Mouse (Mus musculus) limb, embryonic 12.5 days (tissue): ENCODE results near the gene Galk2. TPM values are rescaled to one million over a fixed set of nuclear protein-coding genes. Genes with fewer than 3 reads are reported as not detected.

Experiments
- ATAC-seq: fragments of 200-750 bp; cut with Nextera tagmentation; 2 replicates; pipeline ENCODE4 v1.8.0; 2017; ENCODE audit warnings: low read depth, moderate TSS enrichment; ENCODE audit not compliant: insufficient number of reproducible peaks, insufficient read depth, low FRiP score, low TSS enrichment
- H3K27ac ChIP-seq: fragments of 300-500 bp; sonication (generic); 2 replicates; pipeline ENCODE4 v1.5.1; 2016; ENCODE audit warnings: mild to moderate bottlenecking, moderate library complexity
- H3K27me3 ChIP-seq: fragments of 300-500 bp; sonication (generic); 2 replicates; pipeline ENCODE4 v1.6.1; 2016; ENCODE audit warnings: mild to moderate bottlenecking, moderate library complexity
- H3K36me3 ChIP-seq: fragments of 300-500 bp; sonication (generic); 2 replicates; pipeline ENCODE4 v1.6.1; 2016; ENCODE audit warnings: mild to moderate bottlenecking, moderate library complexity
- H3K4me1 ChIP-seq: fragments of 300-500 bp; sonication (generic); replicated peaks from 2 replicates; pipeline ENCODE4 v1.6.1; 2016
- H3K4me2 ChIP-seq: fragments of 300-500 bp; sonication (generic); 2 replicates; pipeline ENCODE4 v1.6.1; 2016; ENCODE audit warnings: mild to moderate bottlenecking, moderate library complexity
- H3K4me3 ChIP-seq: fragments of 300-500 bp; sonication (generic); replicated peaks from 2 replicates; pipeline ENCODE4 v1.5.1; 2016; ENCODE audit warnings: mild to moderate bottlenecking
- H3K9ac ChIP-seq: fragments of 300-500 bp; sonication (generic); replicated peaks from 2 replicates; pipeline ENCODE4 v1.6.1; 2016; ENCODE audit warnings: mild to moderate bottlenecking, moderate library complexity
- H3K9me3 ChIP-seq: fragments of 300-500 bp; sonication (generic); 2 replicates; pipeline ENCODE4 v1.6.1; 2016; ENCODE audit warnings: mild to moderate bottlenecking, moderate library complexity
- WGBS: fragments of 180-500 bp; shearing (Covaris S2); methylation state at CpG from one replicate; pipeline ENCODE4 v1.1.7; 2016; 5-methylcytosine and 5-hydroxymethylcytosine counted together
- polyA plus RNA-seq: library from polyadenylated mRNA; unstranded; fragments of >200 nt; fragmentation: Nextera tagmentation; extraction: Ambion mirVana; gene quantifications from 2 replicates; pipeline ENCODE4 v1.2.1, GENCODE M21; 2016

Galk2 gene
- polyA plus RNA-seq, 1 experiment from 2014 or later, result 41.7 TPM

- H3K36me3 ChIP-seq, result no peaks in the 10 kb centered on the region
- H3K9ac ChIP-seq, result no peak overlapping the region
- WGBS, result 43% methylated on average over 3 of the region's 3 CpGs
- peaks cover 5% of the 10 kb centered on the region for H3K4me1 ChIP-seq
- no peaks in the 10 kb centered on the region for H3K27me3 ChIP-seq
- peak overlapping the region; percentile 64 for H3K4me2 ChIP-seq
- no peaks in the 10 kb centered on the region for H3K9me3 ChIP-seq
- H3K27ac ChIP-seq, result no peak overlapping the region
- peak overlapping the region; percentile 100 for H3K4me3 ChIP-seq
- ATAC-seq, result no peak
Observed at GRCm38 (mm10) chr2:125857707-125858106, 1.2 kb upstream of the Galk2 start.

GRCm38 (mm10) chr2:125863799-125864198 lies 4.9 kb downstream of the Galk2 start:
- Histone ChIP-seq H3K36me3 (no peaks in the 10 kb centered on the region), H3K9ac (no peak overlapping the region), H3K27ac (no peak overlapping the region), H3K4me3 (no peak overlapping the region), H3K27me3 (no peaks in the 10 kb centered on the region), H3K9me3 (no peaks in the 10 kb centered on the region), H3K4me2 (no peak overlapping the region), H3K4me1 (peaks cover 12% of the 10 kb centered on the region)
- no peak for ATAC-seq
- 85% methylated on average over 3 of the region's 3 CpGs for WGBS

GRCm38 (mm10) chr2:125864551-125864950 lies 5.6 kb downstream of the Galk2 start:
- no peak for ATAC-seq
- no peaks in the 10 kb centered on the region for H3K9me3 ChIP-seq
- H3K9ac ChIP-seq, result no peak overlapping the region
- H3K27ac ChIP-seq, result no peak overlapping the region
- no peaks in the 10 kb centered on the region for H3K36me3 ChIP-seq
- H3K4me2 ChIP-seq, result no peak overlapping the region
- peaks cover 12% of the 10 kb centered on the region for H3K4me1 ChIP-seq
- H3K27me3 ChIP-seq, result no peaks in the 10 kb centered on the region
- no peak overlapping the region for H3K4me3 ChIP-seq
- WGBS, result 83% methylated on average over 1 of the region's 1 CpGs

- H3K27ac ChIP-seq, result 0 out of 2 replicates have a peak overlapping the region, but pooled peaks have one; percentile 53
- no peak for ATAC-seq
- peak overlapping the region; percentile 80 for H3K4me2 ChIP-seq
Observed at GRCm38 (mm10) chr2:125865585-125865984, 6.7 kb downstream of the Galk2 start.

GRCm38 (mm10) chr2:125866058-125866740 lies 7.3 kb downstream of the Galk2 start:
- Histone ChIP-seq H3K4me2 (peak overlapping the region; percentile 80), H3K4me1 (peaks cover 12% of the 10 kb centered on the region), H3K36me3 (no peaks in the 10 kb centered on the region), H3K4me3 (peak overlapping the region; percentile 60), H3K9ac (peak overlapping the region; percentile 75), H3K27ac (0 out of 2 replicates have a peak overlapping the region, but pooled peaks have one; percentile 53), H3K9me3 (no peaks in the 10 kb centered on the region), H3K27me3 (no peaks in the 10 kb centered on the region)
- peak; percentile 79 for ATAC-seq
- 8% methylated on average over 23 of the region's 23 CpGs for WGBS

More at GRCm38 (mm10) chr2:125865585-125865984, 6.7 kb downstream of the Galk2 start:
- H3K36me3 ChIP-seq, result no peaks in the 10 kb centered on the region
- H3K9ac ChIP-seq, result no peak overlapping the region
- no peaks in the 10 kb centered on the region for H3K9me3 ChIP-seq
- H3K27me3 ChIP-seq, result no peaks in the 10 kb centered on the region
- peak overlapping the region; percentile 60; the same call in 1 of the 2 replicates for H3K4me3 ChIP-seq
- H3K4me1 ChIP-seq, result peaks cover 12% of the 10 kb centered on the region

GRCm38 (mm10) chr2:125868301-125868700 lies 9.4 kb downstream of the Galk2 start:
- Histone ChIP-seq H3K4me1 (peaks cover 12% of the 10 kb centered on the region), H3K27me3 (no peaks in the 10 kb centered on the region), H3K9ac (no peak overlapping the region), H3K36me3 (peaks cover 5% of the 10 kb centered on the region), H3K4me3 (no peak overlapping the region), H3K27ac (no peak overlapping the region), H3K4me2 (no peak overlapping the region), H3K9me3 (no peaks in the 10 kb centered on the region)
- no peak for ATAC-seq
- WGBS, result 84% methylated on average over 3 of the region's 3 CpGs

GRCm38 (mm10) chr2:125870159-125870558 lies 11.2 kb downstream of the Galk2 start:
- H3K27ac ChIP-seq, result no peak overlapping the region
- WGBS, result 89% methylated on average over 3 of the region's 3 CpGs
- peaks cover 5% of the 10 kb centered on the region for H3K36me3 ChIP-seq
- ATAC-seq, result no peak
- no peak overlapping the region for H3K4me3 ChIP-seq
- H3K4me2 ChIP-seq, result no peak overlapping the region
- no peaks in the 10 kb centered on the region for H3K9me3 ChIP-seq
- H3K4me1 ChIP-seq, result peaks cover 12% of the 10 kb centered on the region
- no peaks in the 10 kb centered on the region for H3K27me3 ChIP-seq
- H3K9ac ChIP-seq, result no peak overlapping the region

- no peak overlapping the region for H3K4me3 ChIP-seq
- H3K36me3 ChIP-seq, result peaks cover 5% of the 10 kb centered on the region; the same call in 1 of the 2 replicates
- no peaks in the 10 kb centered on the region for H3K27me3 ChIP-seq
- 90% methylated on average over 4 of the region's 4 CpGs for WGBS
- no peaks in the 10 kb centered on the region for H3K4me1 ChIP-seq
- no peak overlapping the region for H3K27ac ChIP-seq
- H3K9me3 ChIP-seq, result no peaks in the 10 kb centered on the region
- no peak for ATAC-seq
- no peak overlapping the region for H3K4me2 ChIP-seq
- H3K9ac ChIP-seq, result no peak overlapping the region
Observed at GRCm38 (mm10) chr2:125885891-125886576, 27.1 kb downstream of the Galk2 start.

GRCm38 (mm10) chr2:125893096-125893495 lies 34.2 kb downstream of the Galk2 start:
- 38% methylated on average over 6 of the region's 6 CpGs for WGBS
- H3K4me3 ChIP-seq, result no peak overlapping the region
- H3K9me3 ChIP-seq, result no peaks in the 10 kb centered on the region
- H3K9ac ChIP-seq, result no peak overlapping the region
- ATAC-seq, result no peak
- no peak overlapping the region for H3K27ac ChIP-seq
- H3K36me3 ChIP-seq, result peaks cover under 1% of the 10 kb centered on the region; the same call in 1 of the 2 replicates
- no peaks in the 10 kb centered on the region for H3K4me1 ChIP-seq
- no peaks in the 10 kb centered on the region for H3K27me3 ChIP-seq
- H3K4me2 ChIP-seq, result no peak overlapping the region

GRCm38 (mm10) chr2:125895099-125895498 lies 36.2 kb downstream of the Galk2 start:
- H3K9ac ChIP-seq, result no peak overlapping the region
- no peak for ATAC-seq
- no peaks in the 10 kb centered on the region for H3K4me1 ChIP-seq
- H3K4me3 ChIP-seq, result no peak overlapping the region
- 92% methylated on average over 4 of the region's 4 CpGs for WGBS
- no peaks in the 10 kb centered on the region for H3K9me3 ChIP-seq
- H3K36me3 ChIP-seq, result peaks cover 4% of the 10 kb centered on the region; the same call in 1 of the 2 replicates
- H3K27me3 ChIP-seq, result no peaks in the 10 kb centered on the region
- no peak overlapping the region for H3K4me2 ChIP-seq
- no peak overlapping the region for H3K27ac ChIP-seq

- H3K27ac ChIP-seq, result no peak overlapping the region
- no peak overlapping the region for H3K4me3 ChIP-seq
- H3K27me3 ChIP-seq, result no peaks in the 10 kb centered on the region
- H3K4me2 ChIP-seq, result no peak overlapping the region
- no peaks in the 10 kb centered on the region for H3K4me1 ChIP-seq
- 92% methylated on average over 3 of the region's 3 CpGs for WGBS
- H3K9me3 ChIP-seq, result no peaks in the 10 kb centered on the region
- H3K9ac ChIP-seq, result no peak overlapping the region
- no peak for ATAC-seq
- H3K36me3 ChIP-seq, result peaks cover 5% of the 10 kb centered on the region; the same call in 1 of the 2 replicates
Observed at GRCm38 (mm10) chr2:125896355-125896754, 37.4 kb downstream of the Galk2 start.
